Comparison of ENCODE assay signal across 12 mouse cellular contexts in genomic region chr13:99857879-99858278, GRCm38 (mm10). TPM values are rescaled to one million over a fixed set of nuclear protein-coding genes. Genes with fewer than 3 reads are reported as not detected.
DNase-seq lines count a peak whose midpoint lies in the region; ATAC-seq lines count a peak whose summit lies in the region.
"Had no signal": no experiment of that assay in that cellular context is flagged by ENCODE, and none has a peak within 500 bp of the region (broad histone marks: within the 10 kb centered on the region; RNA-seq: fewer than 3 reads in every experiment).

No protein-coding gene starts in this region.

- intact Hi-C loops in left cerebral cortex, postnatal 14 days (cut with DNase I) = no loop called here

- no peak overlapping the region for H3K9ac ChIP-seq in lung, embryonic 16.5 days (ENCODE audit: low read length)
- H3K9ac ChIP-seq: neural tube, embryonic 15.5 days had no signal

- 48% methylated on average over 2 of the region's 2 CpGs for WGBS in lung, embryonic 16.5 days

- no peaks in the 10 kb centered on the region for H3K36me3 ChIP-seq in lung, embryonic 16.5 days (ENCODE audit: control insufficient read depth, insufficient read depth, low read length)
- H3K36me3 ChIP-seq in megakaryocyte, embryonic 14.5 days (replicated peaks; ENCODE audit: low read length) = no peaks in the 10 kb centered on the region
- H3K36me3 ChIP-seq: neural tube, embryonic 15.5 days had no signal

- no peak overlapping the region for H3K27ac ChIP-seq in lung, embryonic 16.5 days (ENCODE audit: low read length)
- H3K27ac ChIP-seq: macrophage; neural tube, embryonic 15.5 days had no signal

- no peak for ATAC-seq in cerebellum, adult (ENCODE audit: insufficient number of reproducible peaks, low FRiP score, low TSS enrichment)
- ATAC-seq in lung, embryonic 16.5 days (ENCODE audit: low read depth) = peak; percentile 62; the same call in 1 of the 2 replicates
- ATAC-seq: hindbrain, embryonic 16.5 days had no signal

- no peak overlapping the region for H3K4me2 ChIP-seq in lung, embryonic 16.5 days (ENCODE audit: low read depth, low read length)
- H3K4me2 ChIP-seq: neural tube, embryonic 15.5 days had no signal

- peak; percentile 32 to 72 for DNase-seq in cerebellum, postnatal 10 days
- no peak for DNase-seq in lung, postnatal 4 days
- peak; percentile 70 to 80 for DNase-seq in heart, adult 9 months (ENCODE audit: low spot score in 2 of 2)
- DNase-seq in left cerebral cortex, postnatal 14 days (ENCODE audit: low spot score in 2 of 2) = no peak
- DNase-seq in ovary, adult 18-20 months (ENCODE audit: low spot score) = no peak
- DNase-seq: cerebellum, adult 18-20 months had no signal

- H3K27me3 ChIP-seq in lung, embryonic 16.5 days (ENCODE audit: control insufficient read depth, insufficient read depth, low read depth, low read length) = no peaks in the 10 kb centered on the region
- H3K27me3 ChIP-seq in megakaryocyte, embryonic 14.5 days (replicated peaks) = peaks cover 9% of the 10 kb centered on the region
- H3K27me3 ChIP-seq: neural tube, embryonic 15.5 days had no signal

- H3K9me3 ChIP-seq in lung, embryonic 16.5 days (ENCODE audit: control insufficient read depth, low read length) = no peaks in the 10 kb centered on the region
- H3K9me3 ChIP-seq in megakaryocyte, embryonic 14.5 days = peaks cover 7% of the 10 kb centered on the region
- H3K9me3 ChIP-seq: neural tube, embryonic 15.5 days had no signal

- no peak overlapping the region for H3K4me3 ChIP-seq in lung, embryonic 16.5 days (ENCODE audit: low read length)
- peak overlapping the region; percentile 56 for H3K4me3 ChIP-seq in megakaryocyte, embryonic 14.5 days (replicated peaks)
- H3K4me3 ChIP-seq: neural tube, embryonic 15.5 days had no signal

- H3K4me1 ChIP-seq in lung, embryonic 16.5 days (replicated peaks; ENCODE audit: control insufficient read depth, insufficient read depth, low read length) = no peaks in the 10 kb centered on the region; the same call in 1 of the 2 replicates
- peaks cover 18% of the 10 kb centered on the region for H3K4me1 ChIP-seq in megakaryocyte, embryonic 14.5 days
- H3K4me1 ChIP-seq: neural tube, embryonic 15.5 days had no signal

RNA-seq across cellular contexts. Expression of gene Cartpt, which starts 43.0 kb away (rescaled TPM):
- 1.1 and 1.4 TPM in 2 replicates for polyA plus RNA-seq in lung, embryonic 16.5 days (2015; fragmentation: Nextera tagmentation; extraction: Ambion mirVana)
- not detected in 2 replicates for polyA plus RNA-seq in megakaryocyte, embryonic 14.5 days (2012; ENCODE audit: insufficient read depth, low replicate concordance)
- total RNA-seq in left cerebral cortex, postnatal 14 days (2021) = 10 to 100 TPM; 42.9 to 43.9 TPM
- polyA plus RNA-seq: macrophage had no signal

Comparison
In these comparisons a context has a peak if more than half of its experiments do, and no peak if none do; other contexts are left out.
1. DNase-seq: peak in cerebellum, postnatal 10 days (2 of 2) and heart, adult 9 months (2 of 2); none in lung, postnatal 4 days (0 of 2), left cerebral cortex, postnatal 14 days (0 of 2) and ovary, adult 18-20 months (single experiment).